In genomic region chr9:103505067-103505466, GRCm38 (mm10) we compare ENCODE assay signal across 13 mouse cellular contexts. TPM values are rescaled to one million over a fixed set of nuclear protein-coding genes. Genes with fewer than 3 reads are reported as not detected.
DNase-seq lines count a peak whose midpoint lies in the region; ATAC-seq and TF ChIP-seq lines count a peak whose summit lies in the region.
"Had no signal": no experiment of that assay in that cellular context is flagged by ENCODE, and none has a peak within 500 bp of the region (broad histone marks: within the 10 kb centered on the region; RNA-seq: fewer than 3 reads in every experiment).

No protein-coding gene starts in this region.

- H3K4me3 ChIP-seq in forebrain, embryonic 12.5 days (replicated peaks): no peak overlapping the region
- no peak overlapping the region for H3K4me3 ChIP-seq in hindbrain, embryonic 16.5 days (ENCODE audit: low read length)
- H3K4me3 ChIP-seq in liver, postnatal 0 days (ENCODE audit: low read depth, low read length): no peak overlapping the region
- no peak overlapping the region for H3K4me3 ChIP-seq in lung, adult 2 months (replicated peaks; ENCODE audit: extremely low read depth, low read depth, low read length)
- H3K4me3 ChIP-seq: limb, embryonic 12.5 days had no signal

- no peaks in the 10 kb centered on the region for H3K9me3 ChIP-seq in forebrain, embryonic 12.5 days
- H3K9me3 ChIP-seq in hindbrain, embryonic 16.5 days (ENCODE audit: control insufficient read depth, low read length): no peaks in the 10 kb centered on the region
- H3K9me3 ChIP-seq in liver, postnatal 0 days (ENCODE audit: low read length): no peaks in the 10 kb centered on the region
- H3K9me3 ChIP-seq: limb, embryonic 12.5 days had no signal

- WGBS in forebrain, embryonic 12.5 days: 40% methylated on average over 5 of the region's 5 CpGs
- 29% methylated on average over 5 of the region's 5 CpGs for WGBS in hindbrain, embryonic 16.5 days
- WGBS in liver, postnatal 0 days (ENCODE audit: insufficient replicate concordance): 65% methylated on average over 5 of the region's 5 CpGs
- 72% methylated on average over 5 of the region's 5 CpGs for WGBS in lung, adult 2 months

- H3K27me3 ChIP-seq in forebrain, embryonic 12.5 days: 0 out of 2 replicates have a peak, but pooled peaks cover 2% of the 10 kb centered on the region
- no peaks in the 10 kb centered on the region for H3K27me3 ChIP-seq in hindbrain, embryonic 16.5 days (replicated peaks; ENCODE audit: control insufficient read depth, insufficient read depth, low read length)
- no peaks in the 10 kb centered on the region for H3K27me3 ChIP-seq in liver, postnatal 0 days (ENCODE audit: insufficient read depth, low read length)
- H3K27me3 ChIP-seq: limb, embryonic 12.5 days had no signal

- H3K4me2 ChIP-seq in forebrain, embryonic 12.5 days: no peak overlapping the region
- no peak overlapping the region for H3K4me2 ChIP-seq in hindbrain, embryonic 16.5 days (ENCODE audit: low read length)
- no peak overlapping the region for H3K4me2 ChIP-seq in liver, postnatal 0 days (ENCODE audit: low read depth, low read length)
- H3K4me2 ChIP-seq: limb, embryonic 12.5 days had no signal

- H3K9ac ChIP-seq in forebrain, embryonic 12.5 days: no peak overlapping the region
- H3K9ac ChIP-seq in hindbrain, embryonic 16.5 days (ENCODE audit: low read depth, low read length): no peak overlapping the region
- H3K9ac ChIP-seq in liver, postnatal 0 days (replicated peaks): no peak overlapping the region
- H3K9ac ChIP-seq: limb, embryonic 12.5 days had no signal

- TF ChIP-seq CTCF in liver, postnatal 0 days (IDR thresholded peaks at IDR 0.05; ENCODE audit: low read depth): no peak
- no peak for TF ChIP-seq CTCF in lung, adult 2 months (IDR thresholded peaks at IDR 0.05; ENCODE audit: insufficient read depth, low read length)

- TF ChIP-seq POLR2A in lung, adult 2 months (IDR thresholded peaks at IDR 0.05; ENCODE audit: borderline replicate concordance, extremely low read depth, low read depth, low read length): no peak

- ATAC-seq in forebrain, embryonic 12.5 days (ENCODE audit: low FRiP score): peak; percentile 37
- ATAC-seq in hindbrain, embryonic 16.5 days: peak; percentile 19
- ATAC-seq in liver, postnatal 0 days: no peak

- H3K36me3 ChIP-seq in forebrain, embryonic 12.5 days (replicated peaks): no peaks in the 10 kb centered on the region
- H3K36me3 ChIP-seq in hindbrain, embryonic 16.5 days (ENCODE audit: control insufficient read depth, insufficient read depth, low read length): no peaks in the 10 kb centered on the region
- H3K36me3 ChIP-seq in liver, postnatal 0 days (replicated peaks; ENCODE audit: insufficient read depth, low read length): no peaks in the 10 kb centered on the region
- H3K36me3 ChIP-seq: limb, embryonic 12.5 days had no signal

- no peak for TF ChIP-seq EP300 in liver, postnatal 0 days (IDR thresholded peaks at IDR 0.05; ENCODE audit: low read depth)

- H3K4me1 ChIP-seq in forebrain, embryonic 12.5 days: peaks cover 55% of the 10 kb centered on the region
- peaks cover 24% of the 10 kb centered on the region for H3K4me1 ChIP-seq in hindbrain, embryonic 16.5 days (ENCODE audit: control insufficient read depth, insufficient read depth, low read depth, low read length)
- peaks cover 17% of the 10 kb centered on the region; the same call in 1 of the 2 replicates for H3K4me1 ChIP-seq in liver, postnatal 0 days (ENCODE audit: insufficient read depth)
- no peaks in the 10 kb centered on the region for H3K4me1 ChIP-seq in lung, adult 2 months (ENCODE audit: control insufficient read depth, insufficient read depth, low read length)

- peak overlapping the region; percentile 84 for H3K27ac ChIP-seq in forebrain, embryonic 12.5 days
- peak overlapping the region; percentile 41; the same call in 1 of the 2 replicates for H3K27ac ChIP-seq in hindbrain, embryonic 16.5 days (ENCODE audit: low read depth, low read length)
- no peak overlapping the region for H3K27ac ChIP-seq in liver, postnatal 0 days (ENCODE audit: low read depth)
- H3K27ac ChIP-seq: kidney, postnatal 0 days; limb, embryonic 12.5 days had no signal

- DNase-seq in brain, adult 2 months (ENCODE audit: low read depth, low spot score): peak; percentile 82
- peak; percentile 69 to 70 for DNase-seq in cerebellum, adult 18-20 months
- DNase-seq in gastrocnemius, postnatal 10 days: no peak
- no peak for DNase-seq in liver, postnatal 0 days
- DNase-seq in embryo, embryonic 11 days: no peak
- no peak for DNase-seq in lung, adult 2 months
- DNase-seq: gastrocnemius, postnatal 36 days; layer of hippocampus, adult 9-11 months; right cerebral cortex, postnatal 25 days had no signal

RNA-seq across cellular contexts. Expression of gene Bfsp2, which starts 24.8 kb away (rescaled TPM):
- 2.7 and 3.0 TPM in 2 replicates for polyA plus RNA-seq in forebrain, embryonic 12.5 days (2016; fragmentation: Nextera tagmentation; extraction: Ambion mirVana)
- 5.0 and 6.0 TPM in 2 replicates for polyA plus RNA-seq in hindbrain, embryonic 16.5 days (2015; fragmentation: Nextera tagmentation; extraction: Ambion mirVana)
- 1 to 10 TPM in 1 of 2 experiments, under 1 TPM in 1; 0.72 to 1.1 TPM for total RNA-seq in gastrocnemius, postnatal 10 days (2021)
- polyA plus RNA-seq in liver, postnatal 0 days (2015; fragmentation: Nextera tagmentation; extraction: Ambion mirVana): 5.5 and 6.3 TPM in 2 replicates
- 0.23 and 0.33 TPM in 2 replicates for polyA plus RNA-seq in lung, adult 2 months (2012; rRNA removed)

Comparison
In these comparisons a context has a peak if more than half of its experiments do, and no peak if none do; other contexts are left out.
1. DNase-seq: peak in brain, adult 2 months (single experiment) and cerebellum, adult 18-20 months (2 of 2); none in gastrocnemius, postnatal 10 days (single experiment), liver, postnatal 0 days (single experiment), embryo, embryonic 11 days (single experiment) and lung, adult 2 months (single experiment).